Mouse (Mus musculus): ENCODE data around the gene Jam3.

The Jam3 gene

DNA sequence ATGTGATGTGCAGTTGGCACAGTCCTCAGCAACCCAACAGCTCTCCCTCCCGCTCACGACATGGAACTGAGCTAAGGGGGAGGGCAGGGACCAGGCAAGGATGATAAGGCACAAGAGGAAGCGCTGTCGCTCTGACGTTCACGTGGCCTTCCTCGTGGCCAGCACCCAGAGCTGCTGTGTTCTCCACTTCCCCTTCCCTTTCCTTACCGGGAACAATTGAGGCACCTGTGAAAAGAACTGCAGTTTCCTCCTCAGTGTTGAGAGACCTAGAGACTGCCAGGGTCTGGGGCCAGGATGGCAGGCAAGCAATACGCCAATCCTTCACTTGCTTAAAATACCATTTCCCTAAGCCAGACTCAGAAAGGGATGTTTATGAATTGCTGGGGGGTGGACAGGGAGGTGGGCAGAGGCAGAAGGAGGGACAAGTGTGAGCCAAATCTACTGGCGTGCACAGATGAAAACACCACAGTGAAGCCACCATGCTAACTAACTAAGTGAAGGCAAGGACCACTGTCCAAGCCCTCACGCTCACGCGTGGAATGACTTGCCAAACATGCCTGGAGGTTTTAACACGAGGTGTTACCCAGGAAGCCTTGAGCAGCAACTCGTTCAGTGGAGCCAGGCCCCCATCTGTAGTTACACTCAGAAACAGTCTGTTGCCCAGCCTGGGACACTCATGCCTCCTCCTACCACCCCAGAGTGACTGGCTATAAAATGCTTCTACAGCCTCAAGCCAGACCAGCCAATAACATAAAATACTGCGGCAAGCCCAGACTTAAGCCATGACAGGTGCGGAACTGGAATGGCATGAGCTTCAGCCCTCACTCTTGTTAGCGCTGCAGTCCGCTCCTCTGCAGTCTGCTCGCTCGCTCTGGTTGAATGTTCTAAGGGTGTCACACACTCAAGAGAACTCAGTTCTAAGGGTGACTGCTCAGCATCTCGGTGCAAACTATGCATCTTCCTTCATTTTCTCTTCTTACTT is 45.4 kb downstream of the Jam3 start:
- peak; percentile 81 to 90 for DNase-seq

- peak in 1 of 2 experiments; percentile 61 for DNase-seq
These were observed 46.8 kb downstream of the Jam3 start for GRCm38 (mm10) chr9:27108451-27108850.

DNA sequence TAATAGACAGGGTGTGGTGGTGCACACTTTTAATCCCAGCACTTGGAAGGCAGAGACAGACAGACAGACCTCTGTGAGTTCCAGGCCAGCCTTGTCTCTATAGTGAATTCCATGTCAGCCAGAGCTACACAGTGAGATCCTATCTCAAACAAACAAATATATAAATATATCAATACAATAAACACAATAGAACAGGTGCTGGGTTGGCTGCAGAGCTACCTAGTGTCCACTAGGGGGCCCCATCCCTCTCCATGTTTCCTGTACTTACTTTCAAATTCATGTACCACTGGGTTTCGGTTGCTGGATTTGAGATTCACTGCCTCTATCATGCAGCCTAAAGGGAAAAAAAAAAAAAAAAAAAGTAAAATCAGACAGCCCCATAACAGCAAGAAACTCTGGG is 49.1 kb downstream of the Jam3 start:
- peak; percentile 48 to 65 for DNase-seq

DNA sequence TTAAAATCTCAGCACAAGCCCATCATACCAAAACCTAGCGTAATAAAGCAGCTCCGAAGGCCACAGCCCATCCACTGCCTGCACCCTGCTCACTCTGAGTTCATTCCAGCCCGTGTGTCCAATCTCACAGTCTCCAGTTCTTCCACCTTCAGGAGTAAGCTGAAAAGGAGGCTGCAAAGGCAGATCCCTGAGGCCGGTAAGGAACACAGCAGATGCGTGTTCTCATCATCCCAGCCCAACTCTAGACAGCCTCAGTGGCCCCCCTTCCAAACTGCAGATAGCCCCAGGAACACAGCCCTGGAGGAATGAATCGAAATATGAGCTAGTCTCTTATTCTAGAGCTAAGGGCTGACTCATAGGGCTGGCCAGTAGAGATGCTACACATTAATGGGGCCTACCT is 53.8 kb downstream of the Jam3 start:
- no peak for DNase-seq

DNA sequence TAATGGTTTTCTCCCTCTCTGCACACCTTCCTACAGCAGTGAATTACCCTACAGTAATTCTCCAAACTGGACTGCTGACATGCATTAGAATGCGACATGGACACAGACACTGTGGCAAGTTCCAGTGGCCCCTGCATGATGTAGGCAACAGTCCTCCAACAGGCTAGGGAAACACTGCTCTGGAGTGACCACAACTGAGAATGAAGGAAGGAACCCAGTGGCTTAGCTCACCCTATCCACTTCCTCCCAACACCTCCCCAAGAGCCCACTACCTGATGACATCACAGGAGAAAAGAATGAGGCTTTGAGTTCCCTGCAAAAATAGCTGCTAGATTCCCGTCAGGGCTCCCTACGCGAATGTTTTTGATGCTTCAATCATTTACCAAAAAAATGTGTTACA is 55.7 kb downstream of the Jam3 start:
- no peak for DNase-seq

DNA sequence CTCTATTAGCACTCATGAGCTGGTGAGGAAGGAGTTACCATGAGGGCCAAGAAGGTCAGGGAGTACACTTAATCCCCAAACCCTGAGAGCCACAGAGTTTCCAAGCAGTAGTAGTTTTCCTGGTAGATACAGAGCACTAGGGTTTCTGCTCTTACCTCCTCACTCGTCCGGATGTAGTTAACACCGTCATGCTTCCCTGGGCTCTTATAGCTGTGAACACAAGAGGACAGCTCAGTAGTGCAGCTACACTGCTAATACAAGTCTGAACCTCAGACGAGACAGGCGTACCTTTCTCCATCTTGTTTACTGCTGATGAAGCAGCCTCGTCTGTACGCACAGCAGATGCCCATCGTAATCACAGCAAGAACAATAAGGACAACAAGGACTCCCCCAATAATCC is 56.7 kb downstream of the Jam3 start:
- no peak for DNase-seq

DNA sequence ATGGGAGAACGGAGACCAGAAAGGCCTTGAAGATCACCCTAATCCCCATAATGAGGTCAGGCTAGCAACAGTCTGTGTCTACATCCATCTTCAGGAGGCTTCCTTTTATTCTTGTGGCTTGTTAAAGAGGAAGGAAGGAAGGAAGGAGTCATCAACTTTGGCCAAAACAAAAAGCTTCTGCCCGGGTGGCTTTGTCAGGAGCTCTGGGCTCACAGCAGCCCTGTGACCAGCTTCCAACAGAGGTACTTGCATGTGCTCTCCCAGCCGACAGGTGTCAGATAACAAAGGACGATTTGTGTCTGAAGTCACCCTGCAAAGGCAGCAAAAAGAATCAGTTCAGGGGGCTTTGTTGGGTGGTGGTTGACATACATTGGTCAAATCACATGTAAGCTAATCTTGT is 57.1 kb downstream of the Jam3 start:
- DNase-seq = peak; percentile 19 to 23

GRCm38 (mm10) chr9:27092916-27093315 is 62.3 kb downstream of the Jam3 start:
- DNase-seq = no peak

DNA sequence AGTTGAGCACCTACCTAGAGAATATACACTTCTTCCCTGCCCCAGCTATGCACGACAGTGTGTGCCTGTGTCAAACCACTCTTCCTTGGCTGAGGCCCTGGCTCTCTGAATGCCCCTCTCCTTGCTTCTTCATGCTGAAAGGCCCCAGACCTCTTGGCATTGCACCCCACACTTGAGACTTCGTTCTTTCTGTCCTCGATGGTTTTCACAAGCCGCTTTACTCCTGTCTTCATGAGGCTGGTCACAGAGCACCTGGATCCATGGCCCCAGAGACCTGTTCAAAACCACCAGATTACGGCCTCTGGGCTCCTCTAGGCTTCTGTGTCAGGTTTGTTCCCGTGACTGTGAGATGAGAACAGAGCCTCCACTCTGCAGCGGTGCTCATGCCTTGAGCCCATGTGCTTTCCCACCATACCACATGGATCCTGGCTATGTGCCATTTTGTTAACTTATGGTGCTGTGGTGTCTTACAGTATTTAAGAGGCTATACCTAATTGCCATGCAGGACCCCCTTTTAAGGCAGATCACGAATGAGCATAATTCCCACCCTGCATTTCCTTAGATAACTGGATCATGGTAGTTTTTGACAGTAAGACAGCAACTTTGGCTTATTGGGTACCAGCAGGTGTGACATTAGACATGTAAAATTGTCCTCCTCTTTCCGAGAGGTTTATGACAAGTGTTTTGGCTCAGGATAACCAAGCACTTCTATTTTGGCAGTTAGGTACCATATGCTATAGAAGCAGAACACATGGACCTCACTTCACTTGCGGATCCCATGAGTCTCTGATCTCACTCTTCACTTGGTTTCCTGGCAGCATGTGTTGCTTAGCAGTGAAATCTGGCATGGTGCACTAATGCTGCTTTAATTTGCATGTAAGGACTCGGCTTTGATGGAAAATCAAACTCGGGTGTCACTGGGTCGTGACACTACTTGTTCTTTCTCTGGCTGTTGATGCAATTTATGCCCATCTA is 64.1 kb downstream of the Jam3 start:
- DNase-seq = no peak

GRCm38 (mm10) chr9:27090134-27090533 is 65.1 kb downstream of the Jam3 start:
- no peak for DNase-seq

DNA sequence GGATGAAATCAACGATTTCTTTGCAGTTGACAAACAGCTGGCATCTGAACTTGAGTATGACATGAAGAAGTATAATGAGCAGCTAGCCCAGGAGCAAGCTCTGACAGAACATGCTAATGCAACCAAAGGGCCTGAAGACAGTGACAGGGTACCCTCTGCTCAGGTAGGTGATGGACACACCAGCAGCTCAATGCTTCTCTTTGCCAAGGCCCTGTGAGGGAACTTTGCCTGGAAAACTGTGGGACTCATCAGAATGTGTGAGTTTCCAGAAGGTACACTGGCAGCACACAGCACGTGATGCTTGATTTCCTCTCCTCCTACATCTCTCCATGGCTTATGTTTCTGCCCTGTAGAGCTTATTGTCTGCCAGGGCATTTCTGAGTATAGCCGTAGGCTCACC is 67.8 kb downstream of the Jam3 start:
- DNase-seq = no peak

- DNase-seq = no peak
These were observed 69.0 kb downstream of the Jam3 start for GRCm38 (mm10) chr9:27086256-27086655.

- no peak for DNase-seq
These were observed 79.4 kb downstream of the Jam3 start for GRCm38 (mm10) chr9:27075812-27076211.

DNA sequence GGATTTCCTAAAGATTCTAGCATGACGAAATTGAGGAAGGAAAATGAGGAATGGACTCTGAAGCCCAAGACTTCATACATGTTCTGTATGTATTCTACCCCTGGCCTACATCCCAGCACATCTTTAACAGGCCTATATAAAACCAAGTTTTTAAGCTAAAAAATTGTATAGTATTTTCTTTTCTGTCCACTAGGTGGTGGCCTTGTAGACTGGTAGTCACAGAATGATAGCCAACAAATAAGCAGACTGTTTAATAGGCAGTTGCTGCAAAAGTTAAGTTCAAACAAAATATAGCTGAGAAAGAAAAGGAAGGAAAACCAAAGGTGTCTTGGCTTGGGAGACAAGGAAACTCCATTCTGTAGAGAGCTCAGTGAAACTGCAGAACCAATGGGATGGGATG is 80.5 kb downstream of the Jam3 start:
- no peak for DNase-seq

DNA sequence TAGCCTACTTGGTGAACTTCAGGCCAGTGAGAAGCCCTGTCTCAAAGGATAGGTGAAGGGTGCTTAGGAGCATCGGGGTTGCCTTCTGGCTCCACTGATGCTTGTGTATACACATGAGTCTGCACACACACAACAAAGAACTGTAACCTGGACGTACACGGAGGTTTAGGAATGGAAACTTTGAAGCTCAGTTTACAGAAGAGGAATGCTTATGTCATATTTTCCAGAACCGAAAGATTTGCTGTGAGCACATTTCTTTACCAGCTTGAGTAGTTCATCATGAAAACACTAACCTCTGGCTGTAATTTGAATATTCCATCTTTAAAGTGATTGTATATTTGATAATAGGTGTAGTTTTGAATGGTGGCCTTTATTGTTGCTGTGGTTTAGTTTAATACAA is 84.3 kb downstream of the Jam3 start:
- no peak for DNase-seq

- DNase-seq = no peak
These were observed 96.9 kb downstream of the Jam3 start for GRCm38 (mm10) chr9:27058341-27058740.

- DNase-seq = no peak
These were observed 105.7 kb downstream of the Jam3 start for GRCm38 (mm10) chr9:27049492-27049891.
